Mouse (Mus musculus) megakaryocyte, embryonic 14.5 days (primary cell): ENCODE data around the gene Aff3.

Experiments
- FLI1 ChIP-seq: IDR thresholded peaks from 2 replicates; pipeline ENCODE4 v1.6.1; 2012; ENCODE audit warnings: low read length, inconsistent platforms, mixed read lengths
- GATA1 ChIP-seq: IDR thresholded peaks from 3 replicates; pipeline ENCODE4 v1.6.1; 2012; ENCODE audit warnings: mixed read lengths, low read length, inconsistent platforms, borderline replicate concordance

DNA sequence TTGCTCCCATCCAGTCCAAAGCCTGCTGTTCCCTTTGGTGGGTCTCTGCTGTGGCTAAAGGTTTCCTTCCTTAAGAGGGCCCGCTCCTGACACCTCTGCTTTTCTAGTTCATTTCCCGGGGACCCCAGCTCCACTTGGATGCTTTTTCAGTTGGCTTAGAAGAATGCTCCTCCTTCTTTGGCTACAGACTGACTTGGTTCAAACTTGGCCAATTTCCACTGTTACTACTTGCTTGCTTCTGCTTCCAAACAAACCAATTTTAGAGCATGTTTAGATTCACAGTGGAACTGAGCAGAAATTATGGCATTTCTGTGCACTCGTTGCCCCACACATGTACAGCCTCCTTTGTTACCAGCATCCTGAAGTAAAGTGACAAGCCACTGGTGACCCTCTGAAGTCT, 469.0 kb downstream of the Aff3 start:
- TF ChIP-seq GATA1 (no peak), FLI1 (no peak)
